Mouse (Mus musculus) left cerebral cortex, adult 18-20 months (tissue): ENCODE data around the gene Supt20. TPM values are rescaled to one million over a fixed set of nuclear protein-coding genes. Genes with fewer than 3 reads are reported as not detected.
"Not testable (repeated sequence)": the region's sequence is repeated elsewhere in the genome, so short reads cannot be mapped to it uniquely, and the experiment has no call there.

Source experiments
- DNase-seq, 2 experiments: peaks; one replicate each; pipeline ENCODE4 v3.0.0; 2021 to 2022; ENCODE audit warnings: low spot score in 2 of 2, mixed read lengths in 1 of 2
- total RNA-seq, 2 experiments: library from RNA; stranded (reverse); gene quantifications; 2 replicates each; pipeline ENCODE4 v1.2.3; 2021

Supt20 gene
- total RNA-seq, 2 experiments from 2014 or later = 43.2 to 45.0 TPM

GRCm38 (mm10) chr3:54699759-54700301 lies 7.2 kb downstream of the Supt20 start:
- no peak for DNase-seq

- not testable (repeated sequence) for DNase-seq
These were observed 11.5 kb downstream of the Supt20 start for GRCm38 (mm10) chr3:54704106-54704505.

- DNase-seq = no peak
These were observed 16.4 kb downstream of the Supt20 start for GRCm38 (mm10) chr3:54708972-54709371.

GRCm38 (mm10) chr3:54714253-54714652 lies 21.6 kb downstream of the Supt20 start, which contains the start of gene Gm21958:
Gm21958 (minus strand) TSS chr3:54714353.
- no peak for DNase-seq

GRCm38 (mm10) chr3:54715461-54715860 lies 22.9 kb downstream of the Supt20 start:
- peak; percentile 39 to 48 for DNase-seq

- DNase-seq = no peak
These were observed 24.7 kb downstream of the Supt20 start for GRCm38 (mm10) chr3:54717348-54717747.

- no peak for DNase-seq
These were observed 26.3 kb downstream of the Supt20 start for GRCm38 (mm10) chr3:54718947-54719346.

GRCm38 (mm10) chr3:54723741-54724500 lies 31.3 kb downstream of the Supt20 start:
- no peak for DNase-seq

- no peak for DNase-seq
These were observed 32.7 kb downstream of the Supt20 start for GRCm38 (mm10) chr3:54725344-54725743.

- no peak for DNase-seq
These were observed 35.0 kb downstream of the Supt20 start for GRCm38 (mm10) chr3:54727588-54727987.

GRCm38 (mm10) chr3:54728100-54728499 lies 35.5 kb downstream of the Supt20 start:
- DNase-seq = no peak

- no peak for DNase-seq
These were observed 39.1 kb downstream of the Supt20 start for GRCm38 (mm10) chr3:54731626-54732150.

- DNase-seq = no peak
These were observed 39.8 kb downstream of the Supt20 start for GRCm38 (mm10) chr3:54732371-54732770.

GRCm38 (mm10) chr3:54734411-54735246 lies 42.0 kb downstream of the Supt20 start:
- peak; percentile 91 to 92 for DNase-seq

GRCm38 (mm10) chr3:54735247-54736046 lies 42.8 kb downstream of the Supt20 start, which contains the start of the genes Exosc8 and Alg5:
Exosc8 (minus strand) TSS chr3:54735393.
Alg5 (plus strand) TSS chr3:54735539.
- DNase-seq = peak; percentile 86 to 93

- DNase-seq = no peak
These were observed 43.7 kb downstream of the Supt20 start for GRCm38 (mm10) chr3:54736101-54736927.

- no peak for DNase-seq
These were observed 44.7 kb downstream of the Supt20 start for GRCm38 (mm10) chr3:54737317-54737716.

- no peak for DNase-seq
These were observed 49.4 kb downstream of the Supt20 start for GRCm38 (mm10) chr3:54741965-54742364.

- DNase-seq = no peak
These were observed 53.2 kb downstream of the Supt20 start for GRCm38 (mm10) chr3:54745799-54746198.

- no peak for DNase-seq
These were observed 60.8 kb downstream of the Supt20 start for GRCm38 (mm10) chr3:54753411-54753810.
